Mouse (Mus musculus) E14TG2a.4 (cell line): ENCODE data around the gene Oxsm.
A peak's percentile ranks its signal among the peaks of the same experiment; 100 is the strongest.

Experiments used
- H3K27me3 ChIP-seq: 2 replicates; pipeline ENCODE4 v1.6.1; 2014; ENCODE audit warnings: low read length, control low read depth; ENCODE audit not compliant: insufficient read depth
- H3K36me3 ChIP-seq: 2 replicates; pipeline ENCODE4 v1.6.1; 2014; ENCODE audit warnings: low read length, control low read depth; ENCODE audit not compliant: insufficient read depth
- H3K4me1 ChIP-seq: replicated peaks from 2 replicates; pipeline ENCODE4 v1.6.1; 2014; ENCODE audit warnings: low read depth, low read length, control low read depth
- H3K4me3 ChIP-seq: replicated peaks from 2 replicates; pipeline ENCODE4 v1.5.1; 2014; ENCODE audit warnings: mild to moderate bottlenecking, low read length
- H3K9me3 ChIP-seq: 2 replicates; pipeline ENCODE4 v1.6.1; 2014; ENCODE audit warnings: low read length, control low read depth
- CTCF ChIP-seq: conservative IDR thresholded peaks from 2 replicates; pipeline ENCODE4 v1.5.1; 2014; ENCODE audit warnings: low read length
- NANOG ChIP-seq: IDR thresholded peaks from 2 replicates; pipeline ENCODE4 v1.6.1; 2014; ENCODE audit warnings: borderline replicate concordance, low read length, mixed read lengths
- POU5F1 ChIP-seq: IDR thresholded peaks from 2 replicates; pipeline ENCODE4 v1.6.1; 2014; ENCODE audit warnings: low read length, borderline replicate concordance

Gene Oxsm

GRCm38 (mm10) chr14:16245127-16245526 lies 4.5 kb downstream of the Oxsm start:
- TF ChIP-seq POU5F1 (no peak), NANOG (no peak), CTCF (no peak)

DNA sequence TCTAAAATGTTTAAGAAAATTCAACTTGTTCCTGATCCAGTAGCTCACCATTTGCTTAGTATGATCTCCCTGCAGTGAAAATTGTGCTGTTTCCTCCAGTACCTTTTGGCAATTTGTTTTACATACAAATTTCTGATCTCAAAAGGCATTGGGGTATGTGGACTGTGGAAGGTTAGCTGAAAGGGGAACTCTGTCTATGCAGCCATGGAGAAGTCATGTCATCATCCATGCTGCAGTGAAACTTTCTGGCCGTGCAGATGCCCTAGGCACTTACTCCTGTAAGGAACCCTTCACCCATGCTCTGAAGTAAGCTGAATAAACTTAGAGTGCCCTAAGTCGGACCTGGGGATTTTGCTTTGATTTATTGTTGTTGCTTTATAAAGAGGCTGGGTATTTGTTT lies 5.2 kb downstream of the Oxsm start:
- no peak overlapping the region for H3K4me3 ChIP-seq
- no peaks in the 10 kb centered on the region for H3K27me3 ChIP-seq
- no peaks in the 10 kb centered on the region for H3K36me3 ChIP-seq
- peaks cover 8% of the 10 kb centered on the region for H3K4me1 ChIP-seq
- TF ChIP-seq CTCF (no peak), POU5F1 (no peak), NANOG (no peak)
- no peaks in the 10 kb centered on the region for H3K9me3 ChIP-seq

More at GRCm38 (mm10) chr14:16245127-16245526, 4.5 kb downstream of the Oxsm start:
- Histone ChIP-seq H3K4me3 (no peak overlapping the region), H3K4me1 (peaks cover 12% of the 10 kb centered on the region), H3K36me3 (no peaks in the 10 kb centered on the region), H3K9me3 (no peaks in the 10 kb centered on the region), H3K27me3 (no peaks in the 10 kb centered on the region)

GRCm38 (mm10) chr14:16243603-16244209 lies 5.9 kb downstream of the Oxsm start:
- peak overlapping the region; percentile 82 for H3K4me3 ChIP-seq
- H3K27me3 ChIP-seq, result no peaks in the 10 kb centered on the region
- peaks cover 8% of the 10 kb centered on the region for H3K4me1 ChIP-seq
- no peaks in the 10 kb centered on the region for H3K9me3 ChIP-seq
- TF ChIP-seq NANOG, result no peak
- TF ChIP-seq POU5F1, result no peak
- no peak for TF ChIP-seq CTCF
- no peaks in the 10 kb centered on the region for H3K36me3 ChIP-seq

DNA sequence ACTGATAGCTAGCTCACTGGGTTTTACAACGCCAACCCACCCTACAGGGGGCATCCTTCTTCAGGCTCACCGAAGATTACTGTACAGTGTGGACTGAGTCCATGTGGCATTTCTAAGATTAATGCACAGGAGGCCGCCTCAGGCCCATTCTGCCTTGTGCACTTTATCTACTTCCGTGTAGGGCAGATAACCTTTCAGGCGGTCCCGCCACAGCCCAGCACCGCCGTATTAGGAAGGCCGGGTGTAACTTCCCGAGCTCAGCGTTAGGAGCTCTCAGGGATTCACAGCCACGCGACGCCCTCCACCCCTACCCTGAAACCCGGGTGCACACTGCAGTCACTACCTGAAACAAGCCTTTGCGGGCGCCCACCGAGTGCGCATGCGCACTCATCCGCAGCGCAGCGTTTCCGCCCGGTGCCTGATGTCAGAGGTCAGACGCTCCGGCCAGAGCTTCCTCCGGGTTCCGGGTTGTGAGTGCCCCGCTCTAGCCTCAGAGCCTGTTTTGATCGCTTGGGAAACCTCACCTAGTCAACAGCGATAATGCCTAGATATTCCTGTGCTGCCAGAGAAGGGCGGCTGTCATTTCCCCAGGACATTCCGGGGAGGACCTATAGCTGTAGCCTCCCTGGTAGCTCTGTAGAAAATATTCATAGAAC lies 6.5 kb downstream of the Oxsm start:
- Histone ChIP-seq H3K4me3 (peak overlapping the region; percentile 82), H3K4me1 (peaks cover 8% of the 10 kb centered on the region), H3K27me3 (no peaks in the 10 kb centered on the region), H3K9me3 (no peaks in the 10 kb centered on the region; the same call in 1 of the 2 replicates), H3K36me3 (no peaks in the 10 kb centered on the region)
- TF ChIP-seq POU5F1 (no peak), CTCF (0 out of 2 replicates have a peak, but pooled peaks have one; percentile 4), NANOG (no peak)

GRCm38 (mm10) chr14:16242193-16242815 lies 7.3 kb downstream of the Oxsm start:
- Histone ChIP-seq H3K36me3 (no peaks in the 10 kb centered on the region), H3K4me3 (peak overlapping the region; percentile 82), H3K9me3 (peaks cover 8% of the 10 kb centered on the region), H3K4me1 (peaks cover 8% of the 10 kb centered on the region), H3K27me3 (no peaks in the 10 kb centered on the region)
- TF ChIP-seq POU5F1 (no peak), CTCF (no peak), NANOG (no peak)

GRCm38 (mm10) chr14:16236466-16236865 lies 13.1 kb downstream of the Oxsm start:
- no peak for TF ChIP-seq CTCF
- no peak for TF ChIP-seq POU5F1
- no peak for TF ChIP-seq NANOG
- no peaks in the 10 kb centered on the region for H3K4me1 ChIP-seq
- no peaks in the 10 kb centered on the region for H3K36me3 ChIP-seq
- no peak overlapping the region for H3K4me3 ChIP-seq
- no peaks in the 10 kb centered on the region for H3K27me3 ChIP-seq
- H3K9me3 ChIP-seq, result peaks cover 11% of the 10 kb centered on the region

- Histone ChIP-seq H3K4me1 (no peaks in the 10 kb centered on the region), H3K9me3 (peaks cover 11% of the 10 kb centered on the region), H3K27me3 (no peaks in the 10 kb centered on the region), H3K4me3 (no peak overlapping the region), H3K36me3 (no peaks in the 10 kb centered on the region)
- no peak for TF ChIP-seq CTCF
- TF ChIP-seq POU5F1, result no peak
- TF ChIP-seq NANOG, result no peak
Measured at GRCm38 (mm10) chr14:16233515-16233914, 16.1 kb downstream of the Oxsm start.

DNA sequence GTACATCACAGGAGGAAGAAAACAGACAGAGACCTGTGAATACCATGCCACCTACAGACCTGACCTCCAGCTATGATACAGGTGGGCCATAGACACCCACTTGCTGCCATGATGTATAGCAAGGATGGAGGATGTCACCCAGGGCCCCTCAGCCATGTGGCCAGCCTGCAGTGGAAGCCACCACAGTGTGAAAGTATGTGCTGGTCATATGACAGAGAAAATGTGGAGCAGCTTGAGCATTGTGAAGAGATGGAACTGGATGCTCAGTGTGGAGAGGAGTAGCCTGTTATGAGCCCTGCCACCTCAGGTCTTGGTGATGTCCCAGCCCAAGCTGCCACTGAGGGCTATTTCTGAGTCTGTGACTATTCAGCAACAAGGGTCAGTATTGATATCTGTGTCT lies 19.0 kb downstream of the Oxsm start:
- TF ChIP-seq NANOG, result no peak
- TF ChIP-seq CTCF, result no peak
- TF ChIP-seq POU5F1, result no peak
- Histone ChIP-seq H3K9me3 (peaks cover 10% of the 10 kb centered on the region), H3K27me3 (no peaks in the 10 kb centered on the region), H3K4me3 (no peak overlapping the region), H3K36me3 (no peaks in the 10 kb centered on the region), H3K4me1 (no peaks in the 10 kb centered on the region)

- H3K36me3 ChIP-seq, result no peaks in the 10 kb centered on the region
- no peaks in the 10 kb centered on the region for H3K27me3 ChIP-seq
- no peak overlapping the region for H3K4me3 ChIP-seq
- no peaks in the 10 kb centered on the region for H3K4me1 ChIP-seq
- H3K9me3 ChIP-seq, result peaks cover 21% of the 10 kb centered on the region
- TF ChIP-seq CTCF (no peak), POU5F1 (no peak), NANOG (no peak)
Measured at GRCm38 (mm10) chr14:16229395-16229794, 20.2 kb downstream of the Oxsm start.
